ENCODE assay signal across 8 mouse cellular contexts in genomic region chr1:167231612-167232283, GRCm38 (mm10). TPM values are rescaled to one million over a fixed set of nuclear protein-coding genes. Genes with fewer than 3 reads are reported as not detected.
A peak's percentile ranks its signal among the peaks of the same experiment; 100 is the strongest.
DNase-seq lines count a peak whose midpoint lies in the region; ATAC-seq and TF ChIP-seq lines count a peak whose summit lies in the region.

No protein-coding gene starts in this region.

- no peak for TF ChIP-seq POLR2A in CH12.LX (IDR thresholded peaks at IDR 0.05; ENCODE audit: low read depth, low read length)

- H3K27ac ChIP-seq in kidney, embryonic 16.5 days (ENCODE audit: low read length), result no peak overlapping the region
- no peak overlapping the region for H3K27ac ChIP-seq in CH12.LX (ENCODE audit: insufficient read depth, low read depth)
- no peak overlapping the region for H3K27ac ChIP-seq in lung, embryonic 15.5 days

- no peaks in the 10 kb centered on the region for H3K4me1 ChIP-seq in kidney, embryonic 16.5 days (ENCODE audit: insufficient read depth, low read length)
- no peaks in the 10 kb centered on the region for H3K4me1 ChIP-seq in CH12.LX (ENCODE audit: control insufficient read depth in 1 of 2, insufficient read depth in 2 of 2)
- H3K4me1 ChIP-seq in lung, embryonic 15.5 days, result peaks cover 8% of the 10 kb centered on the region

- peaks cover 27% of the 10 kb centered on the region; the same call in 1 of the 2 replicates for H3K36me3 ChIP-seq in kidney, embryonic 16.5 days (ENCODE audit: insufficient read depth, low read length)
- H3K36me3 ChIP-seq in CH12.LX (replicated peaks in 1 of 2; ENCODE audit: control insufficient read depth in 1 of 2, insufficient read depth in 1 of 2, low read length in 1 of 2), result peaks cover 82 to 97% of the 10 kb centered on the region in 2 experiments
- H3K36me3 ChIP-seq in lung, embryonic 15.5 days, result peaks cover 45% of the 10 kb centered on the region

- TF ChIP-seq CTCF in CH12.LX (conservative IDR thresholded peaks at IDR 0.05 in 1 of 2, IDR thresholded peaks at IDR 0.05 in 1 of 2; ENCODE audit: low read depth in 2 of 2, low read length in 2 of 2), result peak in 1 of 2 experiments; percentile 47; a peak in 2 of 4 replicates

- in situ Hi-C loops in CH12.LX (cut with MboI; ENCODE audit: low pct_ligation_motif_present, low pct_unique_long_range_greater_than_20kb, low sequenced_read_pairs), result loop anchor here (5.0 kb wide), 1 partner anchor 106 kb away; no protein-coding TSS in a partner anchor

- WGBS in kidney, embryonic 16.5 days, result 79% methylated on average over 17 of the region's 17 CpGs
- WGBS in lung, embryonic 15.5 days, result 67% methylated on average over 17 of the region's 17 CpGs

- DNase-seq in kidney, postnatal 4 days, result peak; percentile 62 to 69
- DNase-seq in CH12.LX (ENCODE audit: extremely low read depth), result no peak
- peak; percentile 69 for DNase-seq in ZHBTc4 (ENCODE audit: low read depth, low spot score)
- DNase-seq in embryo, embryonic 10 days (ENCODE audit: low spot score), result no peak
- DNase-seq in ovary, postnatal 14 days (ENCODE audit: low spot score), result no peak
- DNase-seq in yolk sac, embryonic 10.5 days (ENCODE audit: low spot score), result no peak

- H3K79me2 ChIP-seq in CH12.LX (replicated peaks; ENCODE audit: control insufficient read depth, extremely low read depth, insufficient read depth, poor library complexity, severe bottlenecking), result peaks cover 13% of the 10 kb centered on the region

- H3K9me3 ChIP-seq in kidney, embryonic 16.5 days (ENCODE audit: low read length), result no peaks in the 10 kb centered on the region
- no peaks in the 10 kb centered on the region for H3K9me3 ChIP-seq in CH12.LX (replicated peaks; ENCODE audit: low read length)
- no peaks in the 10 kb centered on the region for H3K9me3 ChIP-seq in lung, embryonic 15.5 days

- no peak for ATAC-seq in kidney, embryonic 16.5 days (ENCODE audit: low FRiP score, low TSS enrichment)
- ATAC-seq in lung, embryonic 15.5 days (ENCODE audit: borderline replicate concordance, extremely low read depth, low FRiP score, low TSS enrichment), result peak; percentile 47

- H3K4me2 ChIP-seq in kidney, embryonic 16.5 days (replicated peaks; ENCODE audit: low read depth, low read length), result no peak overlapping the region
- H3K4me2 ChIP-seq in CH12.LX (ENCODE audit: insufficient read depth, low read depth, poor library complexity, severe bottlenecking), result no peak overlapping the region
- no peak overlapping the region for H3K4me2 ChIP-seq in lung, embryonic 15.5 days

- H3K4me3 ChIP-seq in kidney, embryonic 16.5 days (ENCODE audit: low read length), result no peak overlapping the region
- H3K4me3 ChIP-seq in CH12.LX (replicated peaks in 1 of 3; ENCODE audit: low read depth in 2 of 3, low read length in 2 of 3, poor library complexity in 1 of 3), result no peak overlapping the region
- no peak overlapping the region for H3K4me3 ChIP-seq in lung, embryonic 15.5 days

- H3K27me3 ChIP-seq in kidney, embryonic 16.5 days (ENCODE audit: insufficient read depth, low read length), result no peaks in the 10 kb centered on the region
- no peaks in the 10 kb centered on the region for H3K27me3 ChIP-seq in CH12.LX (replicated peaks)
- no peaks in the 10 kb centered on the region for H3K27me3 ChIP-seq in lung, embryonic 15.5 days

- dilution Hi-C loops in CH12.LX (cut with MboI; ENCODE audit: extremely low pct_ligation_motif_present, extremely low pct_unique_long_range_greater_than_20kb, low sequenced_read_pairs), result no loop called here

- peak; percentile 17 for TF ChIP-seq RAD21 in CH12.LX (IDR thresholded peaks at IDR 0.05; ENCODE audit: low read depth, low read length)

- TF ChIP-seq EP300 in CH12.LX (IDR thresholded peaks at IDR 0.05; ENCODE audit: low read length), result no peak

- H3K9ac ChIP-seq in kidney, embryonic 16.5 days (replicated peaks; ENCODE audit: low read length), result no peak overlapping the region
- no peak overlapping the region for H3K9ac ChIP-seq in CH12.LX (ENCODE audit: insufficient read depth, low read depth)
- no peak overlapping the region for H3K9ac ChIP-seq in lung, embryonic 15.5 days

TF ChIP-seq in CH12.LX, 34 proteins besides CTCF, POLR2A, EP300 and RAD21:
- TF ChIP-seq HCFC1 (IDR thresholded peaks at IDR 0.05; ENCODE audit: low read depth, low read length) (no peak), SMC3 (IDR thresholded peaks at IDR 0.05; ENCODE audit: low read depth, low read length) (peak; percentile 36), MXI1 (IDR thresholded peaks at IDR 0.05; ENCODE audit: low read depth, low read length) (no peak)

RNA-seq across cellular contexts. Expression of gene Uck2, which starts 53.4 kb away (rescaled TPM):
- polyA plus RNA-seq in kidney, embryonic 16.5 days (2015; fragmentation: Nextera tagmentation; extraction: Ambion mirVana), result 67.7 and 72.3 TPM in 2 replicates
- total RNA-seq in CH12.LX (2012; rRNA removed), result 235 and 254 TPM in 2 replicates
- total RNA-seq in CH12.LX (2014; rRNA removed), result 312 and 363 TPM in 2 replicates
- 323 and 392 TPM in 2 replicates for polyA plus RNA-seq in CH12.LX (2012; ENCODE audit: insufficient read length, low read depth)
- 79.2 and 85.4 TPM in 2 replicates for polyA plus RNA-seq in lung, embryonic 15.5 days (2015; fragmentation: Nextera tagmentation; extraction: Ambion mirVana)

Comparison
In these comparisons a context has a peak if more than half of its experiments do, and no peak if none do; other contexts are left out.
1. DNase-seq: peak in kidney, postnatal 4 days (2 of 2) and ZHBTc4 (single experiment); none in CH12.LX (single experiment), embryo, embryonic 10 days (single experiment), ovary, postnatal 14 days (single experiment) and yolk sac, embryonic 10.5 days (single experiment).